Mouse (Mus musculus) induced T-regulatory cell, adult 2 months (primary cell): ENCODE results near the gene Wipi2.
A peak's percentile ranks its signal among the peaks of the same experiment; 100 is the strongest.

Source experiments
- DNase-seq: peaks from one replicate; pipeline ENCODE4 v3.0.0-alpha.2; 2012; ENCODE audit warnings: low read depth

Wipi2 gene

DNA sequence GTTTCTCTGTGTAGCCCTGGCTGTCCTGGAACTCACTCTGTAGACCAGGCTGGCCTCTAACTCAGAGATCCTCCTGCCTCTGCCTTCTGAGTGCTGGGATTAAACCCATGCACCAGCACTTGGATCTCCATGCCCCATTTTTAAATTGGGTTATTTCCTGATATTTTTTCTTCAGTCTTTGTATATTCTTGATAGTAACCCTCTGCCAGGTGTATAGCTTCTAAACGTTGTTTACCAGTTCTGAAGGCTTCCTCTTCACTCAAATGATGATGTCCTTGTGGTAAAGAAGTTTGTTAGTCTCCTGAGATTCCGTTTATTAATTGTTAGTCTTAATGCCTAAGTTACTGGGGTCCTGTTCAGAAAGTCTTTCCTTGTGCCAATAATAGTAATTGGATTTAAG, at the start of gene Wipi2:
Wipi2 (plus strand) TSS at position 301 of the 400 bp plus-strand sequence.
- DNase-seq = no peak

DNA sequence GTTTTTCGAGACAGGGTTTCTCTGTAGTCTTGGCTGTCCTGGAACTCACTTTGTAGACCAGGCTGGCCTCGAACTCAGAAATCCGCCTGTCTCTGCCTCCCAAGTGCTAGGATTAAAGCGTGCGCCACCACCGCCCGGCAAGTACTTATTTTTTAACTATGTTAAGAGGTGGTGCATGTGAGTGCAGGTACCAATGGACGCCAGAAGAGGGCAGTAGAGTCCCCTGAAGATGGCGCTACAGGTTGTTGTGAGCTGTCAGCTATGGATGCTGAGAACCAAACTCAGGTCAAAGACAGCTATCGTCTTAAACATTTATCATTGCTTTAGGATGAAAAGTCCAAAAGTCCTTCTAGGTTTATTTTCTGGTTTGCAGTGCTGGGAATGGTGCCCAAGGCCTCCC, 49.3 kb upstream of the Wipi2 start:
- peak; percentile 9 for DNase-seq

DNA sequence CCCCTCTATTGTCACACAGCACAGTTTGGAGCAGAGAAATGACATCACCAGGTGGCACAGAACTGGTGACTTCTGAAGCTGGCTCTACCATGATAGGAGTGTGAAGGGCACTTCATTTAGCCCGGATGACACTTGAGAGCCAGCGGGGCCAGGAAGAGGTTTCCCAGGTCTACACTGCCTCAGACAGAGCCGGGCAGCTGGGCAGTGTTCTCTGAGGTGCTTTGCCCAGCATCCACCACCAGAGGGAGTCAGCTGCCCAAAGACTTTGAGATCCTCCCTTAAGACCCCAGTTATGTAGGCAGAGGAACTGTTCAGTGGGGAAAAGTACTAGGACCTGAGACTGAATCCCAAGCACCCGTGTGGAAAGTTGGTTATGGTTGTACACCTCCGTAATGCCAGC, 46.0 kb upstream of the Wipi2 start:
- peak; percentile 53 for DNase-seq

DNA sequence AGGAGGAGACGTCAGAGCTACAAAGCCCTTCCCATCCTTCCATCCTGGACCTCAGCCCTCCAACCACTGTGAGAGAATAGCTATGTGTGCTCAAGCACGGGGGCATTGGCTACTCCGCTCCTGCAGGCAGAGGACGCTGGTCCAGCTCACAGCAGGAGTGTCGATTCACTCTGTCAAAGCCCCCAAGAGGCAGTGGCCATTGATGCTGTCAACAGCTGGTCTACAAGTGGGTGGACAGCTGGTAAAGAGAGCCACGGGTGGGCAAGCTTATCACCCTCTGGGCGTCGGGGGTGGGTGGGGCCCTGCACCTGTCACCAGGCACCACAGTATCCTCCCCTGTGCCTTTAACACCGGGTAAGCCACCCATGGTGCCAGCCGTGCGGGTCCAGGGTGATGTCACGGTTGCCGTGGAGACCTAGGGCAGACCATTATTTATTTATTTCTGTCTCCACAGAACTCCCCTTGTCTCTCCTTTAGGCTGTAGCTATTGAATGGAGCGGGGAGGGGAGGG, 43.8 kb upstream of the Wipi2 start:
- no peak for DNase-seq

DNA sequence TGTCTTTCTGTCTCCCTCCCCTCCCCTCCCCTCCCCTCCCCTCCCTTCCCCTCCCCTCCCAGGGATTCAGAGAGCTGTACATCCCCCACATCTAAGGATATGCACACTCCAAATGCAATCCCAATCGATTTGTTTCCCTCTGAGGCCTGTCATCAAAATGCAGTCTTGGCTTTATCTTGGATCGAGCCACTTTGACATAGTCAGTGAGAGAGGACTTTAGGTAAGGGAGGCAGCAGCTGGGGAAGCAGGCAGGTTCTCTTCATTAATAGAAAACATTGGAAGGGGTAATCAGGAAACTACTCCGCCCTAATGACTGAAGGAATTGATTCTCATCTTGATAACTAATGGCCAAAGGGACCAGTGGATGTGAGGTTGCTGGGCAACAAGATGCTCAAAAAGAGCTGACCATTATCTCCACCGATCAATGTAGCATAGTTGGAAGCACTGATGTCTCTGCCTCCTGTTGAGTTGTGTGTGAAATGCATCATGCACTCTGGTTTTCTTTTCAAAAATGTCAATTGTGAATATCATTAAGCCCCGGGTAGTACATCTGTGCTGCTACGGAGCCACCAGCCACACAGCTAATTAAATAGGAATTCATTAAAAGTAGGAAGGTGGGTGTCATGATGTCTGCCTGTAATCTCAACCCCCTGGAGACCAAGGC, 36.4 kb upstream of the Wipi2 start:
- DNase-seq = no peak

DNA sequence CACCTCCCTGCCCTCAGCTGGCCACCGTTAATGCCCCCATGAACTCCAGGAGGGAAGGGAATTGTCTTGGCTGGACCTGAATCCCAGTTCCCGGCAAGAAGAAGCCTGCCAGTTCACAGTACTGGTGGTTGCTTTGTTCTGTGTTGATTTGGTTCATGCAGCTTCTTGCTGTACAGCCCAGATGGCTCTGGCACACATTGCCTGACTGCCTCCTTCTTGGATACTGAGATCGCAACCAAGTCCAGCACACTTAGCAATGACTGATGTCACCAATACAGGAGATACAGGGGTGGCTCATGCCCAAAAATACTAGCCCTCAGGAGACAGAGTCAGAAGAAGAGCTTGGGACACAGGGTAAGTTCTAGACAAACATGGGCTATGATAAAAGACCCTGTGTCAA, 31.8 kb upstream of the Wipi2 start:
- DNase-seq = no peak

DNA sequence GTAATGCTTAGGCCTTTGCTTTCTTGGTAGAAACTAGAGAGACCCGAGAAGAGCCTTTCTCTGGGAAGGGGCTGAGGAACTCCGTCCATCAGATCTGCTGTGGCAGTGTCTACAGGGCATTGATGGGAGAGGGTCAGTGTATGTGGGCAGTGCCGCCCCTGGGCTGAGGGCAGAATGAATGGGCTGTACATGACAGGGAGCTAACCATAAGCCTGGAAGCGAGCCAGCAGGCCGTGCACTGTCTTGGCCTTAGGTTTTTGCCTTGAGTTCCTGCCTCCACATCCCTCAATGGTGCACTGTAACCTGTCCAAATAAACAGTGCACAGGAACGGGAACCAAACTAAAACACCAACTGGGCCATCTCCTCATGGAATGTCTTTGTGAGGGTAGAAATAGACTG, 30.8 kb upstream of the Wipi2 start:
- no peak for DNase-seq

DNA sequence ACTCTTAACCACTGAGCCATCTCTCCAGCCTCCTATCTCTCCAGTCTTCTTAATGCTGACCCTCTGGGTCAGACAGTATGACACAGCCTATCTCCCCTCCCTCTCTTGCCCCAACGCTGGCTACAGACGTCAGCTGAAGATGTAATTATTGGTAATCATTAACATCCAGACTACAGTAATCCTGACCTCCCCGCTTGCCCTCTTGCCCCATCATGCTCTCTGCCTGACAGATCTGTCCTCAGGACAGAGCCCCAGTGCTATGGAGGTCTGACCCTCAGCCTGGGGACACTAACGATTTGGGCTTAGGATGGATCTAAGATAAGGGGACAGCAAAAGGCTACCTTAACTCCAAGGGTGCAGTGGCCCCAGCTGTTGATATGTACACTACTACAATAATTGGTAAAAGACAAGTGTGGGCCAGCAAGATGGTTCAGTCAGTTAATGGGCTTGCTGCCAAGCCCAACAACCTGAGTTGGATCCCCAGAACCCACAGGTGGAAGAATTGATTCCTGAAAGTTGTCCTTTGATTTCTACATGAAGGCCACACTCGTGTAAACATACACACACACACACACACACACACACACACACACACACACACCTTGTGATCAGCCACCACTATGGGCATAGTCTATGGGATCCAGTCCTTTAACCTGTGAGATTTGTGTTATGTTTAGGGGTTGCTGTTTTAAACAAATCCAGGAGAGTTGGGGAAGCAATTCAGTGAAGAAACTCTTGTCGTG, 29.7 kb upstream of the Wipi2 start:
- DNase-seq = no peak

DNA sequence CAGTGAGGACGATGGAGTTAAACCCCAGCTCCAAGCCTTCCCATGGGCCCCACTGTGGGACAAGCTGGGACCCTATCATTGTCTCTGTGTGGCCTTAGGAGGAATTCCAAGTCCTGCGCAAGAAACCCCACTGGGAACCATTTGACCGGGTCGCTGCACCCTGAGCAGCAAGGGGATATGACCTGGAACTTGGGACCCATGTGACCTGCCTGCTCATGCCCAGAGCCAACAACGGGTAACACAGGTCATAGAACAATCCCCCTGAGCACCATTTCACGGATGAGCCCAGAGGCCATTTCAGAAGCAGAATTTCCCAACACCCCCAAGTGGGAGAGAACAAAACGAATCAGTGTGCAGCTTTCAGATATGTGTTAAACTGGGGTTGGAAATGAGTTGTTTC, 23.1 kb upstream of the Wipi2 start:
- DNase-seq = no peak

DNA sequence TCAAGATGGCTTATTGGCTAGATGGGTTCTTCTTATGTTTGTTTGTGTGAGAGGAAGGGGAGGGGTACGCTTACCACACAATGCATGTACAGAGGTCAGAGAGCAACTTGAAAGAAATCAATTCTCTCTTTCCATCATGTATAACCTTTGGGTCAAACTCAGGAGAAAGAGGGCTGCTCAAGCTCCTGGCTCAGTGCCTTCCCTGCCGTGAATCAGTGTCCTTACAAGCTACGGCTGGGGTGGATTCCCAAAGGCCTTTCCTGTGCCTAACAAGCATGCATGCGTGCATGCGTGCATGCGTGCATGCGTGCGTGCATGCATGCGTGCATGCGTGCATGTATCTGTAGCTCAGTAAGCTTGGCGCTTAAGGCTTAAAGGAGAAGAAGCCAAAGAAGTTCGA, 22.2 kb upstream of the Wipi2 start:
- no peak for DNase-seq

DNA sequence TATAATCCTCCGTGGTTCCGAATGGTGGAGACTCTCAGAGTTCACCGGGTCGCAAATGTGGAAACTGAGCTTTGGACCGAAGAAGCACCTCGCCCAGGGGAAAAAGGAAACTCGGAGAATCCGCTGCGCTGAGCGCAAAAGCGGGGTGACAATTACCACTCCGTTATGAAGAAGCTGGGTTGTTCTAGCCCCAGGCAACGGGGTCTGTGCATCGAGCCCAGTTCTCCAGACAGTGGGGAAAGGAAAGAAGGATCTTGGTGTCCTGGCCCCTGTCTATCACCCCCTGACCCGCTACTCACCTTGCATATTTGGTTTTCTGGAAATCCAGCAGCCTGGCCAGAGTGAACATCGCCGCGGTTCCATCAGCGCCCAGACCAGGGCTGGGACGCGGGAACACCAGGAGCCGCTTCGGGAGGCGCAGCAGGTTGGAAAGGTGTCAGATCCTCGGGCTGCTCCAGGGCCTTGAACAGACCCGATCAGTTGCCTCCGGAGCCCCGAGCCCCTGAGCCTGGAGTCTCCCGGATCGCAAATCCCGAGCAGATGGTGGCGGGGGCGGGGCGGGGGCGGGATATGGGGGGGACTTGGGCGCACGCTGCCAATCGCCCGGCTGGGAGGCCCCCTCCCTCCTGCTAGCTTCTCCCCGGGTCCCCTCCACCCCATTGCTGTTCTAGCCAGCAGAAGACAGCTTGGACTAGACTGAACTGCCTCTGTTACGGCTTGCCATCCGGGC, 19.1 kb upstream of the Wipi2 start, which contains the start of gene Mmd2:
Mmd2 (minus strand) TSS at position 542 of the 730 bp plus-strand sequence.
- no peak for DNase-seq

DNA sequence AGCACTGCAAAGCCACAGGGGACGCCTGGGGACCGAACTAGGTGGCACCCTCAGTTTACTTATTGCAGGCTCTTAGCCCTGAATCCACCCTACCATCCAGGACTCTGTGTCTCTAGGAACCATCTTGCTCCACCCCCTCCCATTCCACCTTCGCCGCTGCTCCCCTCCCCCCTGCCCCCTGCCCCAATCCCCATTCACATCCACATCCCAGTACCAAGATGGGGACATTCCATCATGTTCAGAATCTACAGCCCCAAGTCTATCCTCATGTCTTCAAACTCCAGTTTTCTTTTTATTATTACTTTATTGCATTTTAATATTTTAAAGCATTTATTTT, 18.5 kb upstream of the Wipi2 start:
- DNase-seq = no peak

DNA sequence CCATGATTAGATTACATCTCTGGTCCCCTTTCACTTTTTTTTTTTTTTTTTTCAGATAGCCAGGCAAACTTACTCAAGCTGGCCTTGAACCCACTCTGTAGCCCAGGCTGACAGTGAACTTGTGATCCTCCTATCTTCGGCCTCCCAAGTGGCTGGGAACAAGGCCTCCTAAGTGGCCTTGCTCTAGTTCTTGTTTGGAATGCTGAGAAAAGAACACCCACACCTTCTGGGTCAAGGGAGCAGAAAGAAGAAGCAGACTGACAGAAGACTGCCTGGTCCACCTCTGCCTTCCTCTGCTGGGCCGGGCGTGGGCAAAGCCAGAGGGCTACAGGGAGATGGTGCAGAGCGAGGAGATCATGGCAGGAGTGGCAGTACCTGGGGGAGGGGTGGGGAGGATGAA, 17.1 kb upstream of the Wipi2 start:
- DNase-seq = no peak

DNA sequence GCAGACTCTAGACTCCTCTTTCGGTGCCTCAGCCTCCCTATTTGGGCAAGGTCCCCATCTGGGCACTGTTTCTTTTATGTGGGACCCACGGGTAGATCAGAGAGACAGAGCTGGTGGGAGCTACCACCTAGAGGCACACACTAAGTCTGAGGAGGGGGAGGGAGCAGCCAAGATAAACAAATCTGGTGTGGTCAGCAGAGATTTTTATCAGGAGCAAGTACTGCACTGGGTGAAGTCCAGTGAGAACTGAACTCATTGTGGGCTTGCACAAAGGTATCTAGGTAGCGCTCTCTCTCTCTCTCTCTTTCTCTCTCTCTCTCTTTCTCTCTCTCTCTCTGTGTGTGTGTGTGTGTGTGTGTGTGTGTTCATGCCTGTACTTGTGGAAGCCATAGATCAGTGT, 13.0 kb upstream of the Wipi2 start:
- DNase-seq = no peak

DNA sequence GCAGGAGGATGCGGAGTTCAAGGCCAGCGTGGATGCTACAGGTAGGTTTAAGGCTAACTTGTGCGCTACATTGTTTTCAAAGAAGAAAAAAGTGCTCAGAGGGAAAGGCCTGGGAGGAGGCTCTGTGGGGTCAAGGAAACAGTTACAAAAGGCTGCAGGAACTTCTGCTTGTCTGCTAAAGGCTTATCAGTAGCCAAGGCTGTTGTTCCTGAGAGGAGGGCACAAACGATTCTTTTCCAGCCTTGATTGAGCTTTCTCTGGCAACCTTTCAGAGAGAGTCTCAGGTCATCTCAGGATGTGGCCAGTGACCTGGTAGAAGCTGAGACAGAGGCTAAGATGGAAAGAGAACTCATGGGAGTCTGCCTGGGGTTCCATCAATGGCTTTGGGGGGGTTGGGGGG, 11.9 kb upstream of the Wipi2 start:
- DNase-seq = no peak

DNA sequence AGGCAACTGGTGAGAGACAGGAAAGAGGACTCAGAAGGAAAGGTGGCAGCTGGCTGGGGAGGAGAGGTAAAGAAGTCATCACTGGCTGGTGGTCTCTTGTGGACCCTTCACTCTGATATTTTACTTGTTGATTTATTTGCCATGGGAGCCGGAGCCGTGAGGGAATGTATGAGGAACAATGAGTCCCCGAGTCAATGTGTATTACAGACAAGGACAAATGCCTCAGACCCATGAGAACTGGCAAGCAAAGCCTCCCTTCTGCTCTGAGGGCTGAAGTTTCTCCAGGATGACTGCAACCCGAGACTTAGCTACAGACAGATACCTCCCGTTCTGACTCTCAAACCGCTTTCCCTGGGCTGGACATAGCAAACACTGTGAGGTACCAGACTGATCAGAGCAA, 11.2 kb upstream of the Wipi2 start:
- no peak for DNase-seq

DNA sequence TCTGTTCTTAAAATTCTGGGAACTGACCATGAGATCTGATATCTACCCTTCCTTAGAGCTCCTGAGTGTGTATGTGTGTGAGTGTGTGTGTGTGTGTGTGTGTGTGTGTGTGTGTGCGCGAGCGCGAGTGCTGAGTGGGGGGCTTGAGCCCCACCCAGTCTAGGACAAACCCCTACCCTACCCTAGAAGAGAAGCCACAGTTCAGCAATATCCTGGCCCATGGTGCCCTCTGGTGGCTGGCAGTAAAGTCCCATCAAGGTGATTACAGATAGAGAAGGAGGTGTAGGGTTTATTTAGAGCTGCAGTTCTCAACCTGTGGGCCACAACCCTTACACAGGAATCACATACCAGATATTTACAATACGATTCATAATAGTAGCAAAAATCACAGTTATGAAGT, 7.6 kb upstream of the Wipi2 start:
- peak; percentile 50 for DNase-seq

DNA sequence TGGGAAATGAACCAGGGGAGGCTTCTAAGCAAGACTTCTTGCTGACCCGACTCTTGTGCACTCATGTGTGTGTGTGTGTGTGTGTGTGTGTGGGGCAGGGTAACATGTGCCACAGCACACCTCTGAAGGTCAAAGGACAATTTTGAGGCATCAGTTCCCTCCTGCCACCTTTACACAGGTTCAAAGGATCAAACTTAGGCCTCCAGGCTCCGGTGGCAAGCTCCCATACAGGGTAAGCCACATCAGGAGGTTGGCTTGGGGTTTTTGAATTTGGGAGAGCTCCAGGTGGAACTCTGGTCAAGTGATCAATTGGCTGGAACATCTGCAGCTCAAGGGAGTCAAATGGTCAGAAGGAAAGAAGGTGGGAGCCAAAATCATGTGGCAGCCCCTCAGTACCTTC, 6.1 kb upstream of the Wipi2 start:
- no peak for DNase-seq

DNA sequence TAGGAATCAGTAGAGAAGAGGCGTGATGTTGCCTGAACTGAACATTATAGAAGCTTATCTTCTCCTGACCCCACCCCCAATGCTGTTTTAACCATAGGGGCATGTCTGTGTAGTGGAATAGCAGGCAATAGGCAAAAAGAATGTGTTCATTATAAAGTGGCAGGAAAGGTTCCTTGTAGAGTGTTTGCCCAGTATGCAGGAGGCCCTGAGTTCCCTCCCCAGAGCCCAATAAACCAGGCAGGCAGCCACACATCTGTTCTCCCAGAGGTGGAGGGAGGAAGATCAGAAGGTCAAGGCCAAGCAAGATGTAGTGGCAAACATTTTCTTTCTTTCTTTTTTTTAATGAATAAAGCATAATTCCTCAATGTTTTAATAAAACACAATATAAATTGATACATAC, 5.4 kb upstream of the Wipi2 start:
- DNase-seq = no peak

DNA sequence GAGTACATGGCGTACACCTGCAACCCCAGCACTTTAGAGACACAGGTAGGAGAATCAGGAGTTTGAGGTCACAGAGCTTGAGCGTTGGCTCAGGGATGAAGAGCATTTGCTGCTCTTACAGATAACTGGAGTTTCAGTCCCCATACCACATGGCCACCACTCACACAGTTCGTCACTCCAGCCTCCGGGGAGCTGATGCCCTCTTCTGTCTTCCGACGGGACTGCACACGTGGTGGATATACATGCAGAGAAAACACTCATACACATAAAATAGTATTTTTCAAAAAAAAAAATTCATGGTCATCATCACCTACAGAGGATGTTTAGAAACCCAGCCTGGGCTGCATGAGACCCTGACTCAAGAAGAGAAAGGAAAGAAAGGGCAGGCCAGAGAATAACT, 4.4 kb upstream of the Wipi2 start:
- no peak for DNase-seq

DNA sequence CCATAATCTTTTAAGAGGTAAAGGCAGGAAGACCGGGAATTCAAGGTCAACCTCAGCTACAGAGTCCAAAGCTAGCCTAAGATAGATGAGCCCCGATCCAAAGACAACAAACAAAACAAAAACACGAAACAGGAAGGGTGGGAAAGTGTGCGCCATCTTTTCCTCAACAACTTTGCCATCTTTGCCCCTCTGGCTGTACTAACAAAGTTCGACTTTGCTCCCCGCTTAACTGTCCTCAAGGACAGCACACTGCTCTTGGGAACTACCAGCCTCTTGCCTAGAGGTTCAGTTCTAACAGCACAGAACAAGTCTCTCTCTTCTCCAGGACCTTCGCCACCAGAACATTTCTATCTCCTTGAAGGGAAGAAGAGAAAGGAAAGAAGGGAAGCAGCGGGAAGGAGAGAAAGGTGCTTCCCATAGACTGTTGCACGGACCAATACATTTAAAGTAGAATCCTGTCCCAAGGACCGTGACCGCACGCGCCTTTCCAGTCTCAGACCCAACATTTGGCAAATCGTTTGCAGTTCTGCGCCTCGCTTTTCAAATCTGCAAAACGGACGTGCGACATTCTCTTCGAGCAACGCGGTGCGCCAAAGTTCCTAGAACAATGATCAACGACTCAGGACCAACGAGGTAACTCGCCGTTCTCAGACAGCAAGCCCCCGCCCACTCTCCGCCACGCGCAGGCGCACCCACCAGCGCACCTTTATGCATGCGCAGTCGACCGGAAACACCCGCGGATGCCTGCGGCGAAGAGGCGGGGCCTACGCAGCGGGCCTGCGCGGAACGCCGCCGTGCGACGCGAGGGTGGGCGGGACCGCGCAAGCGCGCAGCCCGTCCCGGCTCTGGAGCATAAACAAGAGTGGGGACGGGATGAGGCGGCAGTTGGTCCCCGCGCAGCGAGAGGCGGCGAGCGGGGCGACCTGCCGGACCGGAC, 1.5 kb downstream of the Wipi2 start:
- peak; percentile 98 for DNase-seq

DNA sequence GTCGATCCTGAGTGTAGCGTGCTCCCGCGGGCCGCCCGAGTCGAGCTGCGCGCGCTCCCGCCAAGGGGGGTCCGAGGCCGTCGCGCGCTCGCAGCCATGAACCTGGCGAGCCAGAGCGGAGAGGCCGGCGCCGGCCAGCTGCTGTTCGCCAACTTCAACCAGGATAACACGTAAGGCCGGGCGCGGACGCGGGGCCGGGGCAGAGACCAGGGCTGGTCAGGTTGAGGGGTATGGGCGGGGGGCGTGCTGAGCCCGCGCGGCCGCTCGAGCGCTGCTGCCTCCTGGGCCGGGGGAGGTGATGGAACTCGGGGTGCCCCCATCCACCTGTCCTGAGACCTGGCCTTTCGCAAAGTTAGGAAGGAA, 2.1 kb downstream of the Wipi2 start:
- DNase-seq = no peak
